Mouse (Mus musculus) layer of hippocampus, postnatal 10 days (tissue): ENCODE measurements at regions not wholly inside any gene's neighbourhood (a gene's known extent, or its start where the extent isn't known, plus 50 kb on each side); places are given as distances from the start of the nearest gene placed in this dataset.
"Not testable (repeated sequence)": the region's sequence is repeated elsewhere in the genome, so short reads cannot be mapped to it uniquely, and the experiment has no call there.

Source experiments
- DNase-seq, 2 experiments: peaks; one replicate each; pipeline ENCODE4 v3.0.0; 2021; ENCODE audit warnings: low spot score in 2 of 2

DNA sequence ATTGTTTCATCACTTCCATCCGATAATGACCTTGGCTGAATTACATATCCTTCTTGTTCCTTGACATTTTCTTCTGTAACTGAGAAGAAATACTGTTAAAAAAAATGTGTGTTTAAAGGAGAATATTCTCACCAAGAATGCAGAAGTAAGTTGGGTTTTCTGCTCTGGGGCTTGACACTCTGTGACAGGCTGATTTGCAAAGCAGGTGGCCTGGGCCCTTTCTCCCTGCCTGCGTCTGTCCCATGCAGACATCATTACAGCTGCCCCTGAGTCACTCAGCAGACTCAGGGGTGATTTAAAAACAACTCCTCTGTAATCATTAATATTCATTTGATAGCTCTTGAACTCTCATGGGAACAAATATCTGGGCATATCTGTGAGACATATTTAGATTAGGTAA, 229.4 kb upstream of the Synpr start:
- DNase-seq: no peak

DNA sequence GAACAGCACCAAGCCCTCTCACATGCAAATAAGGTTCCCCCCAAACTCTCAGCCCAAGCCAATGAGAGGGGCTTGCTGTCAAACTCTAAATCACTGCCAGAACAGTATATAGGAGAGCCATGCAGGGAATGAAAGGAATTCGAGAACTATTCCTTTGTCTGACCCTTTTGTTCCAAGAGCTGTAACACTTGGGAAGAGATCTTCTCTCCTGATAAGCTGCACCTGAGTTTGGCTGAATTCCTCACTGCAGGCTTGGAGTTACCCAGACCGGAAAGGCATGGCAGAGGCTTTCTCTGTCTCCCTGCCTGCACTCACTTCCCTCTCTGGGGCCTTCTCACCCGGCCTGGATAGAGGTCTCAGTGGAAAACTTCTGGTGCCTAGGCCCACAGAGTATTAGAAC, 219.7 kb upstream of the Cadps start:
- not testable (repeated sequence) for DNase-seq

DNA sequence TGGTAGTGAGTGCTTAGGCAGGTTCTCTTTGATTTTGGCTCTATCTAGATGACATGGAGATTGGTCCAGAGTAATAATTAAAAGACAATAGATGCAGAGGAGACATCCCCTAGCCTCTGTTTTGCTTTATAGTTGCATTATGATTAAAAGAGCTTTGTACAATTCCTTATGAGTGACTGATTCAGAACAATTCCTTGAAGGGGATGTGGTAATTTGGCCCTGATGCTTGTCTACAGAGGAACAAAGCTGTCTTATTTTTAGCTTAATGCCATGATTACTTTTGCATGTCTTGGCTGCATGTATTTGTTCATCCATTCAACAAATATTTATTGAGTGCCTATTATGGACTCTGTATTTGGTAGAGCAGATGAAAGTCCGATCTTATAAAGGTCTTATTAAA, 218.9 kb upstream of the Cadps start:
- DNase-seq: no peak

- DNase-seq: no peak
Measured at GRCm38 (mm10) chr14:13040176-13040575, 217.3 kb upstream of the Cadps start.

GRCm38 (mm10) chr14:13037426-13037825, 214.5 kb upstream of the Cadps start:
- no peak for DNase-seq

DNA sequence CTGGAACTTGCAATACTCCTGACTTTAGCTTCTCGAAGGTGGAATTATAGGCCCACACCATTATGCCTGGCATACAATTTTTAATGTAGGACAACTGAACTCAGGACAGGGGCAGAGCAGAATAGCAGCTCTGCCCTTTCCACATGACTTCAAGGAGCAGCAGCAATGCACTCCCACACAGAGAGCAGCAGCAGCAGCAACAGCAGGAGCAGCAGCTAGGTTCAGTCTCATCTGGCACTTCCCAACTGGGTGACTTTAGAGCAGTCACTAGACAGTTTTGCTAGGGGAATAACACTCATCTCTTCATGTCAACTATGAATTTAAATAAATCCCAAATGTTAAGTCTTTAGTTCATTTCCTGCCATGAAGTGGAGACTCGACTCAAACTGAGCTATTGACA, 206.9 kb upstream of the Cadps start:
- no peak for DNase-seq

DNA sequence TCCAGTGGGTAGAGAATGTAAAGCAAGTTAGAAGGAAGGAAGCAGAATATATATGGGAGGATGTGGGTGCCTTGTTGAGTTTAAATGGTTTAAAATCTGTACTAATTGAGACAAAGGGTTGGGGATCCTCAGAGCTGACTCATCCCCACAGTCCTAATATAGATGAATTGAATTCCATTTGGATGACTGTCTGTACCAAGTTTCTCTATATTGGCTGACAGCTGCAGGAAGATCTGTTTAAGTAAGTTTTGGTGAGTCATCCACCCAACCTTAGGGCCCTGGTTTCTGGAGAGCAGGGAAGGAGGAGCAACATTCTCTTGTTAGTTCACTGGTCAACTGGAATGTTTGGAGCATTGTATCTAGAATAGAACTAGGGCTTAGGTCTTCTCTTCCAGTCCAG, 199.9 kb upstream of the Cadps start:
- DNase-seq: no peak

- DNase-seq: no peak
Measured at GRCm38 (mm10) chr14:13011099-13011498, 188.2 kb upstream of the Cadps start.

GRCm38 (mm10) chr14:13000997-13001699, 178.3 kb upstream of the Cadps start:
- DNase-seq: no peak

- no peak for DNase-seq
Measured at GRCm38 (mm10) chr14:12979416-12979815, 156.5 kb upstream of the Cadps start.

DNA sequence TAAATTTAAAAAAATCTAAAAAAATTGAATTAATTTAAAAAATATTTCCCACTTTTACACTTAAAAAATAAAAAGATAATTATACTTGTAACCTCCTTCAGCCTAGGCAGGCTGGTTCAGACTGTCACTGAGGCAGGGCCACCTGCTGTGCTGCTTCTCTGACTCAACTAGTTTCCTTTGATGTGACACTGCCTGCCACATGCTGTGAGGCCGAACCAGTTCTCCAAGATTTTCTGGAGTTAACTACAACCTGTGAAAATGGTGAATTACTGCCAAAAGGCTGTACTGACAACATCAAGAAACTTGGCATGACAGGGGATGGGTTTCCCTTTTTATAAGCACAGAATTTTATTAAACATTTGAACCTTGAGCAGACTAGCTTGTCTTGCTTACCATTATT, 143.6 kb upstream of the Cadps start:
- no peak for DNase-seq

DNA sequence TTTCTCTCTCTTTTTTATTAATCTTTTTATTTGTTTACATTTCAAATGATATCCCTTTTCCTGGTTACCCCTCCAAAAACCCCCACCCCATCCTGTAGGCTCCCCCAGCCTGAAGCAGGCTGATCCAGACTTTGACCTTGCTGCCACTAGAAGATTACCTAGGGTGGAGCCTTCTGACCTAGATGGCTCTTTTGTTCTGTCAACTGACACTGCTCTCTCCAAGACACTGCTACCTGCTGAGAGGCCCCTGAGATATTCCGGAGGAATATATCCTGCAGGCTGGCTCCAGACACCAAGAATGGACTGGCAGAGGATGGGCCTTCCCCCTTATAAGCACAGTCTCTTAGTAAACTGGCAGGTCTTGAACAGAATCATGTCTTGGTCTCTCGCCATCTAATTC, 135.0 kb upstream of the Cadps start:
- DNase-seq: not testable (repeated sequence)

DNA sequence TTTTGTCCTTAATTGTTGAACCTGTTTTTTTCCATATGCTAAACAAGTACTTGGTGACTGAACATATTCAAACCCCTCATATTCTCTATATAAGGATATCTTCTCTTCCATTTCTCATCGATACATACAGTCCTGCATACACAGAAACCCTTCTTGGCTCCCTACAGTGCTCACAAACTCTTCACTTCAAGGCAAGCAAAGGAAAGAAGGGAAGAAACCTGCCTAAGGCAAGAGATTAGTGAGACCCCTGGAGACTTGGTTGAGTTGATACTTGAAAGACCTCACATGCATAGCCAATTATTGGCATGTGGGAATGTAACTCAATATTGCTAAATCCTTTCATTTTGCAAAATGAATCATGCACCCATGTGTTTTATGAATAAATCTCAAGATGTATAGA, 128.0 kb upstream of the Cadps start:
- no peak for DNase-seq

GRCm38 (mm10) chr14:12938638-12939293, 115.9 kb upstream of the Cadps start:
- DNase-seq: no peak

- no peak for DNase-seq
Measured at GRCm38 (mm10) chr14:12936343-12936742, 113.5 kb upstream of the Cadps start.

DNA sequence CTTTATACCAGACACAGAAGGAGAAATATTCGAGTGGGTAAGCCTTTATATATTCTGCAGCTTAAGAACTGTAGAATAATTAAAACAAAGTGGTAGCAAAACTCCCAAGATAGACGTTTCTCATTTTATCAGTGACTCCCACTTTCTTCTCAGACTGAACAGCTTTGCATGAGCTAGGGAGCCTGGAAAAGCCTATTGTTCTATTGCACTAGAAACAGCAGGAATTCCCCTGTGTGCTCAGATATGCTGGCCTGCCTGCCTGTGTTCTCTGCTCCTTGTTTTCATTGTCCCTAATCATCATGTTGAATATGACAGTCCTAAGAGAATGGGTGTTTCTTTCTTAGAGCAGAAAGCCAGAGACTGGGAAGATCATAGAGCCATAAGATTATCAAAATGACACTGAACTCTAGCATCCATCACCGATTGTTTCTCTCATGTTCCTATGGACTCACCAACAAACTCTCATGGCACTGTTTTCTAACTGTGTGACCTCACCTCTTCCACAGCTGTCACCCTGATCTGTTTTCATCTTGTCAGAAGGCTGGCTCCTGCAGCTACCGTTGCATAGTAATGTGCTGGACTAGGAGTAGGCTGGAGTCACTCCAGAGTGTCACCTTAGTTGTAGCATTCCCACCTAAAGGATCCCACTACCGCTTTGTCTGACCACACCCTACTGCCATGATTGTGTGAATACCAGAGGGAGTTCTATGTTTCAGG, 108.9 kb upstream of the Cadps start:
- DNase-seq: no peak

- no peak for DNase-seq
Measured at GRCm38 (mm10) chr14:12923617-12924016, 100.7 kb upstream of the Cadps start.

DNA sequence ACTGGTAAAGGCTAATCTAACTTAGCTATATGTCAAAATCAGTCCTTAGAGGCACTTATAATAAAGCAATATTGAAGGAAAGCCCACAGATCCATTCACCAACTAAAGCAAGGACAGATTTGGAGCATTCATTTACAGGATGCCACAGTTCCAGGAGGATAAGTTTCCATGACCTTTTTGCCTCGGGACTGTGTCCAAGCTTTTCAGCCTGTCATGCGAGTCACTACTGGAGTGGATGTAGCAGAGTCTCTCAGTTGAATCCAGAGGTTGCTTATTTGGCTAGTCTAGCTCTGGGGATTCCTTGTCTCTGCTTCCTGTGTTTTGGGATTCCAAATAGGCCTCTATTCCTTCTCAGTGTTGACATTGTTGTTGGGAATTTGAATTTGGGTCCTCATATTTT, 92.6 kb upstream of the Cadps start:
- DNase-seq: no peak

GRCm38 (mm10) chr14:12913956-12914355, 91.1 kb upstream of the Cadps start:
- DNase-seq: no peak

DNA sequence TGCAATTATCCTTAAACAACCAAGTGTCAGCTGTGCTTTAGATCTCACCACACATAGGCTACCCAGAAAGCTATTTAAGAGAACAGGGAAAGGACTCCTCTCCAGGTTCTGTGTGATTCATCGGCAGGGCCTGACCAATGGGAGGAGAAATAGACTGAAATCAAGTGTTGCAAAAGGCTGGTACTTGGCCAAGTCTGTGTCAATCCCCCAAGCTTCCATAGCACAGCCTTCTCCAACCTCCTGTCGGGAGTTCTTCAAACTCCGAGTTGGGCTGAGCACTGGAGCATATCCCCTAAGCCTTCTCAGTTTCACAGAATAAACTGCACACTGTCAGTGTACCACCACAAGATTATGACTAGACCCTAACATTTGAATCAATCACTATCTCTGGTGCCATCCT, 90.5 kb upstream of the Cadps start:
- no peak for DNase-seq

- no peak for DNase-seq
Measured at GRCm38 (mm10) chr14:12877337-12877662, 54.4 kb upstream of the Cadps start.

DNA sequence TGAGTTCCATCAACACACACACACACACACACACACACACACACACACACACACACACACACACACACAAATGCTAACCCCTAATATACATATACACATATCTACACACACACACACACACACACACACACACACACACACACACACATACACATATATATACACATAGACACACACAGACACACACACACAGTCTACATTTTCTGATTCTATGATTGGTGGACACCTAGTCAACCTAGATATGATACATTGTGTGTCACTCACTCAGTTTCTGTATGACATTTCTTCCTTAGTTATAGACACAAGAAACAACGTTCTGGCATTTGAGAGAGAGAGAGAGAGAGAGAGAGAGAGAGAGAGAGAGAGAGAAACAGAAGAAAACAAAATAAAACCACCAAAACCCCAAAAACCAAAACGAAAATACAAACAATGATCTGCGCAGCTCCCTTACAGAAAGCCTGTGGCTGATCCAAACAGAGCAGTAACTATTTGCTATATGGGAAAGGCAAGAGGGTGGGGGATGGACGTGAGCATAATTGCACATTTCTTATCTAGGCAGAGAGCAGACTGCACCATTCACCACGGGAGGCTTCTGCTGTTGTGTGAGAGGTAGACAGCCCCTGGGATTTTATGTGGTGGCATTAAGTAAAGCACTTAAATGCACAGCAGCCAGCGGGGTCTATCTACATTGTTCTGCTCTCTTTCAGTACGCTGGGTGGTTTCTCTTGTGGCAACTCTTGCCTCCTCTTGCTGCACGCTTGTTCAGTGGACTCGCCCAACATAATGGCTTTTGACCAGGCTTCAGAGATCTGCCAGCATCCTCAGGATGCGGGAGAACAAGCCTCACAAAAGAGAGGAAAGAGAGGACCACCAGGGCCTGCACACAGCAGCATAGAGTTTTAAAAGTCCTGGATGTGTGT, 53.8 kb upstream of the Cadps start:
- peak; percentile 12 to 26 for DNase-seq
